In genomic region chr12:86725706-86726105, GRCm38 (mm10) we compare ENCODE assay signal across 8 mouse cellular contexts. TPM values are rescaled to one million over a fixed set of nuclear protein-coding genes. Genes with fewer than 3 reads are reported as not detected.
DNase-seq lines count a peak whose midpoint lies in the region; ATAC-seq and TF ChIP-seq lines count a peak whose summit lies in the region.

No protein-coding gene starts in this region.

- no peak for ATAC-seq in heart, embryonic 13.5 days (ENCODE audit: extremely low read depth, insufficient number of reproducible peaks, low FRiP score, low TSS enrichment)
- peak; percentile 20; the same call in 1 of the 2 replicates for ATAC-seq in megakaryocyte progenitor cell, adult 5-6 weeks (replicated peaks; ENCODE audit: poor library complexity)

- no peaks in the 10 kb centered on the region for H3K27me3 ChIP-seq in heart, embryonic 13.5 days (replicated peaks)
- no peaks in the 10 kb centered on the region for H3K27me3 ChIP-seq in thymus, adult 2 months (ENCODE audit: control insufficient read depth, insufficient read depth, low read length)

- peak overlapping the region; percentile 90 for H3K9ac ChIP-seq in heart, embryonic 13.5 days

- peaks cover 7% of the 10 kb centered on the region for H3K36me3 ChIP-seq in heart, embryonic 13.5 days
- no peaks in the 10 kb centered on the region for H3K36me3 ChIP-seq in thymus, adult 2 months (ENCODE audit: control insufficient read depth, insufficient read depth, low read length)

- H3K27ac ChIP-seq in heart, embryonic 13.5 days (replicated peaks) = peak overlapping the region; percentile 70
- no peak overlapping the region for H3K27ac ChIP-seq in thymus, adult 2 months (ENCODE audit: control insufficient read depth, insufficient read depth, low read length)

- DNase-seq in heart, postnatal 10 days = no peak
- DNase-seq in thymus, adult 2 months = no peak
- no peak for DNase-seq in thymus, postnatal 25 days
- DNase-seq in forelimb bud, embryonic 11.5 days (ENCODE audit: low read depth, low spot score) = peak; percentile 36
- no peak for DNase-seq in adrenal gland, adult 18-20 months (ENCODE audit: low spot score in 2 of 2)
- DNase-seq in ovary, postnatal 10 days (ENCODE audit: low spot score) = no peak

- no peaks in the 10 kb centered on the region for H3K9me3 ChIP-seq in heart, embryonic 13.5 days

- 0% methylated on average over 19 of the region's 19 CpGs for WGBS in heart, embryonic 13.5 days
- 1% methylated on average over 19 of the region's 19 CpGs for WGBS in thymus, adult 2 months

- TF ChIP-seq CTCF in thymus, adult 2 months (IDR thresholded peaks at IDR 0.05; ENCODE audit: borderline replicate concordance, control insufficient read depth, extremely low read depth, insufficient read depth, low read length, poor library complexity) = no peak

- intact Hi-C loops in heart, postnatal 10 days (cut with DNase I) = no loop called here

- peak overlapping the region; percentile 84 for H3K4me3 ChIP-seq in heart, embryonic 13.5 days
- peak overlapping the region; percentile 85 for H3K4me3 ChIP-seq in thymus, adult 2 months (ENCODE audit: control insufficient read depth, insufficient read depth, low read length)

- no peak for TF ChIP-seq POLR2A in thymus, adult 2 months (IDR thresholded peaks at IDR 0.05; ENCODE audit: control insufficient read depth, extremely low read depth, insufficient read depth, low read length, poor library complexity)

- H3K4me2 ChIP-seq in heart, embryonic 13.5 days = peak overlapping the region; percentile 97

- peaks cover 51% of the 10 kb centered on the region for H3K4me1 ChIP-seq in heart, embryonic 13.5 days
- H3K4me1 ChIP-seq in thymus, adult 2 months (replicated peaks; ENCODE audit: control insufficient read depth, insufficient read depth, low read length) = no peaks in the 10 kb centered on the region; the same call in 1 of the 2 replicates

RNA-seq across cellular contexts. Expression of gene Angel1, which starts 0.6 kb away (rescaled TPM):
- polyA plus RNA-seq in heart, embryonic 13.5 days (2015; fragmentation: Nextera tagmentation; extraction: Ambion mirVana) = 9.6 TPM in 2 replicates
- total RNA-seq in heart, postnatal 10 days (2021) = 1 to 10 TPM; 4.8 to 5.6 TPM
- 6.7 and 8.4 TPM in 2 replicates for polyA plus RNA-seq in thymus, adult 2 months (2012; rRNA removed)
- 3.1 TPM in 2 replicates for total RNA-seq in megakaryocyte progenitor cell, adult 5-6 weeks (2015)
- 0.62 and 2.7 TPM in 2 replicates for total RNA-seq in megakaryocyte progenitor cell, adult 5-6 weeks (2017)
- 1 to 10 TPM; 2.3 to 2.4 TPM for total RNA-seq in adrenal gland, adult 18-20 months (2021)

RNA-seq across cellular contexts. Expression of gene Lrrc74a, which starts 8.5 kb away (rescaled TPM):
- not detected in 2 replicates for polyA plus RNA-seq in heart, embryonic 13.5 days (2015; fragmentation: Nextera tagmentation; extraction: Ambion mirVana)
- total RNA-seq in heart, postnatal 10 days (2021) = not detected
- 0.08 TPM in 1 of 2 replicates, not detected in the other for polyA plus RNA-seq in thymus, adult 2 months (2012; rRNA removed)
- not detected in 2 replicates for total RNA-seq in megakaryocyte progenitor cell, adult 5-6 weeks (2015)
- not detected in 2 replicates for total RNA-seq in megakaryocyte progenitor cell, adult 5-6 weeks (2017)
- total RNA-seq in adrenal gland, adult 18-20 months (2021) = not detected

RNA-seq across cellular contexts. Expression of gene Vash1, which starts 47.2 kb away (rescaled TPM):
- 9.3 and 9.8 TPM in 2 replicates for polyA plus RNA-seq in heart, embryonic 13.5 days (2015; fragmentation: Nextera tagmentation; extraction: Ambion mirVana)
- total RNA-seq in heart, postnatal 10 days (2021) = 10 to 100 TPM; 50.7 to 55.2 TPM
- polyA plus RNA-seq in thymus, adult 2 months (2012; rRNA removed) = 3.0 and 3.7 TPM in 2 replicates
- total RNA-seq in megakaryocyte progenitor cell, adult 5-6 weeks (2015) = 0.07 and 0.10 TPM in 2 replicates
- total RNA-seq in megakaryocyte progenitor cell, adult 5-6 weeks (2017) = 0.54 and 0.91 TPM in 2 replicates
- total RNA-seq in adrenal gland, adult 18-20 months (2021) = 1 to 10 TPM; 2.2 to 4.8 TPM

Comparison
In these comparisons a context has a peak if more than half of its experiments do, and no peak if none do; other contexts are left out.
1. RNA of gene Vash1, which starts 47.2 kb away (total RNA-seq): 50.7 to 55.2 TPM in heart, postnatal 10 days; 2.2 to 4.8 TPM in adrenal gland, adult 18-20 months and 0.07 to 0.91 TPM in megakaryocyte progenitor cell, adult 5-6 weeks; every median in the first group is over 4 times any median in the second.